Mouse (Mus musculus) 3134 (cell line): Measurements from ENCODE around the gene Syt5.

Source experiments
- DNase-seq: peaks from one replicate; pipeline ENCODE4 v3.0.0-alpha.2; 2011; ENCODE audit warnings: low spot score; ENCODE audit not compliant: insufficient read length; ENCODE audit errors: extremely low read depth

Syt5 gene

GRCm38 (mm10) chr7:4501558-4502397 is 45.6 kb downstream of the Syt5 start, which contains the start of gene Ppp1r12c:
Gene Ppp1r12c, minus strand, starts transcription at chr7:4501680.
- DNase-seq = peak; percentile 86

GRCm38 (mm10) chr7:4500892-4501471 is 46.4 kb downstream of the Syt5 start:
- DNase-seq = peak; percentile 55

GRCm38 (mm10) chr7:4499034-4499433 is 48.3 kb downstream of the Syt5 start:
- DNase-seq = no peak

GRCm38 (mm10) chr7:4498251-4498650 is 49.1 kb downstream of the Syt5 start:
- no peak for DNase-seq

DNA sequence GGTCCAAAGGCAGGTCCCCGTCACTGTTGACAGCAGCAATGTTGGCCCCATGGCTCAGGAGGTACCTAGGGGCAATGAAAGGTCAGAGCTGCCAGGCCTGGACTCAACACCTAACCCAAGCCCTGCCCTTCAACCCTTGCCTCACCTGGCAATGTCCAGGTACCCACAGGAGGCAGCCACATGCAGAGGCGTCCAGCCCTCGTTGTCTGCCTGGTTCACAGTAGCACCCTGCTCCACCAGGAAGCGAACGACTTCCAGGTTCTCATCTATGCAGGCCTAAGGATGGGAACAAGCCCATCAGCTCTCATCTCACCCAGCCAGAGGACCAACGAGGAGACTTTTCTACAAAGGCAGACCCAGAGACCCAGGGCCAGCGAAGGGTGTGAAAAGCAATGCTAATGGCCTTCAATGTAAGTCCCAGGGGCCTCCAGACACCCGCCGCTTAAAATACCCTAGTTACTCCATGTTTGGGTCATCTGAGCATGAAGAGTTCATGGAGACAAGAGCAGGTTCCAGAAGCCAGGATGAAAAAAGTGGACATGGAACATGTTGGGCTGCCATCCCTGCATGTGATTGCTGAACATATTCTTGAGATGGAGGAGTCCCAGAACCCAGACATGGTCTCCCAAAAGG is 50.0 kb downstream of the Syt5 start:
- no peak for DNase-seq

- DNase-seq = no peak
These were observed 50.9 kb downstream of the Syt5 start for GRCm38 (mm10) chr7:4496468-4496867.

- DNase-seq = no peak
These were observed 53.4 kb downstream of the Syt5 start for GRCm38 (mm10) chr7:4493991-4494390.

- DNase-seq = no peak
These were observed 54.8 kb downstream of the Syt5 start for GRCm38 (mm10) chr7:4492284-4493224.

DNA sequence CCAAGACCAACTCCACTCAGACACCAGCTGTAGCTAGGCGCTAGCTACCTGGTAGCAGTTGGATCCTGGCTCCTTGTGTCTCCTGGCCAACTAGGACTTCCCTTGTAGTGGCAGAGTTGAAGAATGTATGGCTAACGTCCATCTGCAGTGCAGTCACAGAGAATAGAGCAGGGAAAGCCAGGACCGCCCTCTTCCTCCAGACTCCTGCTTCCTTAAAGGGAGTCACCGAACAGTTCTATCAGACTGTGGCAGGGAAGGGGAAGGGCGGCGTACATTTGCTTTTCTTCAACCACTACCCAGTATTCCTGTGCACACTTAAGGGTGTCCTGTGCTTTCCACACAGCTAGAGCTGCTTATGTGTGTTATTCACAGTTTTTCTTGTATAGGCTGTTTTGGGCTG is 56.0 kb downstream of the Syt5 start:
- no peak for DNase-seq
